Mouse (Mus musculus) brown adipose tissue, adult 24 weeks (tissue): ENCODE measurements around the gene Sdhc. TPM values are rescaled to one million over a fixed set of nuclear protein-coding genes. Genes with fewer than 3 reads are reported as not detected.

ENCODE experiments used
- H3K27ac ChIP-seq: fragments of 200-500 bp; replicated peaks from 2 replicates; pipeline ENCODE4 v1.5.1; 2012; ENCODE audit warnings: low read depth, mild to moderate bottlenecking, low read length
- H3K4me1 ChIP-seq: fragments of 200-500 bp; 2 replicates; pipeline ENCODE4 v1.6.1; 2012; ENCODE audit warnings: low read length, mixed read lengths; ENCODE audit not compliant: control insufficient read depth, insufficient read depth, insufficient read length
- H3K4me3 ChIP-seq: fragments of 200-500 bp; 2 replicates; pipeline ENCODE4 v1.5.1; 2012; ENCODE audit warnings: low read depth, mild to moderate bottlenecking, low read length, moderate library complexity; ENCODE audit not compliant: insufficient read depth
- polyA plus RNA-seq: library from polyadenylated mRNA; stranded (reverse); fragments of >200 nt; gene quantifications from 2 replicates; pipeline ENCODE4 v1.2.4, GENCODE M21; 2012; ENCODE audit not compliant: missing spikeins, insufficient read depth, insufficient read length

The Sdhc gene
- 1,219 and 1,267 TPM in 2 replicates for polyA plus RNA-seq

GRCm38 (mm10) chr1:171149974-171150760, at the start of gene Sdhc, which contains the start of gene Mpz:
Gene Sdhc, minus strand, starts transcription at chr1:171150603.
Gene Mpz, plus strand, starts transcription at chr1:171150711.
- Histone ChIP-seq H3K4me1 (no peaks in the 10 kb centered on the region; the same call in 1 of the 2 replicates), H3K4me3 (peak within 1 kb of the TSS; percentile 100), H3K27ac (peak within 1 kb of the TSS; percentile 100)

GRCm38 (mm10) chr1:171199532-171199931, 49.1 kb upstream of the Sdhc start:
- Histone ChIP-seq H3K27ac (no peak overlapping the region), H3K4me3 (no peak overlapping the region), H3K4me1 (no peaks in the 10 kb centered on the region)

- Histone ChIP-seq H3K4me1 (no peaks in the 10 kb centered on the region), H3K4me3 (peak within 1 kb of the TSS; percentile 41), H3K27ac (no peak within 1 kb of the TSS)
These were observed 45.5 kb upstream of the Sdhc start, which contains the start of gene Pcp4l1 for GRCm38 (mm10) chr1:171195887-171196397. Gene Pcp4l1, minus strand, starts transcription at chr1:171196268.

GRCm38 (mm10) chr1:171195046-171195822, 44.8 kb upstream of the Sdhc start:
- H3K27ac ChIP-seq: no peak overlapping the region
- no peaks in the 10 kb centered on the region for H3K4me1 ChIP-seq
- peak overlapping the region; percentile 41; the same call in 1 of the 2 replicates for H3K4me3 ChIP-seq

GRCm38 (mm10) chr1:171193911-171194830, 43.8 kb upstream of the Sdhc start:
- Histone ChIP-seq H3K4me1 (no peaks in the 10 kb centered on the region), H3K27ac (no peak overlapping the region), H3K4me3 (0 out of 2 replicates have a peak overlapping the region, but pooled peaks have one; percentile 8)

- no peaks in the 10 kb centered on the region for H3K4me1 ChIP-seq
- no peak overlapping the region; the same call in 1 of the 2 replicates for H3K4me3 ChIP-seq
- no peak overlapping the region for H3K27ac ChIP-seq
These were observed 42.9 kb upstream of the Sdhc start for GRCm38 (mm10) chr1:171193093-171193840.

- no peak overlapping the region for H3K27ac ChIP-seq
- no peak overlapping the region for H3K4me3 ChIP-seq
- no peaks in the 10 kb centered on the region for H3K4me1 ChIP-seq
These were observed 41.9 kb upstream of the Sdhc start for GRCm38 (mm10) chr1:171192283-171192682.

- Histone ChIP-seq H3K4me1 (no peaks in the 10 kb centered on the region), H3K4me3 (no peak overlapping the region), H3K27ac (no peak overlapping the region)
These were observed 40.4 kb upstream of the Sdhc start for GRCm38 (mm10) chr1:171190832-171191231.

GRCm38 (mm10) chr1:171189476-171190114, 39.2 kb upstream of the Sdhc start:
- no peak overlapping the region for H3K27ac ChIP-seq
- H3K4me3 ChIP-seq: no peak overlapping the region
- no peaks in the 10 kb centered on the region; the same call in 1 of the 2 replicates for H3K4me1 ChIP-seq

GRCm38 (mm10) chr1:171189046-171189445, 38.6 kb upstream of the Sdhc start:
- H3K4me1 ChIP-seq: peaks cover 3% of the 10 kb centered on the region
- H3K27ac ChIP-seq: no peak overlapping the region
- H3K4me3 ChIP-seq: no peak overlapping the region

- peaks cover 4% of the 10 kb centered on the region for H3K4me1 ChIP-seq
- no peak overlapping the region for H3K27ac ChIP-seq
- H3K4me3 ChIP-seq: no peak overlapping the region
These were observed 37.7 kb upstream of the Sdhc start for GRCm38 (mm10) chr1:171187851-171188700.

GRCm38 (mm10) chr1:171185655-171186054, 35.3 kb upstream of the Sdhc start:
- no peak overlapping the region for H3K4me3 ChIP-seq
- no peak overlapping the region for H3K27ac ChIP-seq
- peaks cover 4% of the 10 kb centered on the region for H3K4me1 ChIP-seq

- peak overlapping the region; percentile 30 for H3K27ac ChIP-seq
These were observed 33.9 kb upstream of the Sdhc start for GRCm38 (mm10) chr1:171184314-171184713.

More at GRCm38 (mm10) chr1:171184314-171184713, 33.9 kb upstream of the Sdhc start:
- H3K4me3 ChIP-seq: no peak overlapping the region
- H3K4me1 ChIP-seq: peaks cover 6% of the 10 kb centered on the region
